Mouse (Mus musculus) kidney, adult 2 months (tissue): Measurements from ENCODE around the gene Gm20696.

Experiments used
- CTCF ChIP-seq: fragments of 200-500 bp; conservative IDR thresholded peaks from 2 replicates; pipeline ENCODE4 v1.5.1; 2011; ENCODE audit warnings: low read depth, mild to moderate bottlenecking, control low read depth, low read length, moderate library complexity, mixed read lengths; ENCODE audit not compliant: insufficient read depth, insufficient read length
- POLR2A ChIP-seq: fragments of 200-500 bp; IDR thresholded peaks from one replicate; pipeline ENCODE4 v1.6.1; 2011; ENCODE audit warnings: low read depth, low read length, control low read depth

- no peak for TF ChIP-seq CTCF
- TF ChIP-seq POLR2A = no peak
These were observed 438.2 kb downstream of the Gm20696 start for GRCm38 (mm10) chr6:99228336-99228870.
